Mouse (Mus musculus) forebrain, postnatal 0 days (tissue): ENCODE results near the gene Olfr1282. TPM values are rescaled to one million over a fixed set of nuclear protein-coding genes. Genes with fewer than 3 reads are reported as not detected.
"Not testable (repeated sequence)": the region's sequence is repeated elsewhere in the genome, so short reads cannot be mapped to it uniquely, and the experiment has no call there.

Experiments
- ATAC-seq: fragments of 200-750 bp; cut with Nextera tagmentation; 2 replicates; pipeline ENCODE4 v1.8.0; 2017; ENCODE audit warnings: mild to moderate bottlenecking, moderate library complexity
- DNase-seq: peaks from one replicate; pipeline ENCODE4 v3.0.0-alpha.2; 2015
- H3K27ac ChIP-seq: fragments of 300-500 bp; sonication (generic); 2 replicates; pipeline ENCODE4 v1.5.1; 2014; ENCODE audit warnings: low read depth, mild to moderate bottlenecking, antibody characterized with exemption, low read length, moderate library complexity, mixed read lengths
- H3K27me3 ChIP-seq: fragments of 300-500 bp; sonication (generic); 2 replicates; pipeline ENCODE4 v1.6.1; 2014; ENCODE audit warnings: mild to moderate bottlenecking, low read length, mixed read lengths; ENCODE audit not compliant: insufficient read depth
- H3K36me3 ChIP-seq: fragments of 300-500 bp; sonication (generic); 2 replicates; pipeline ENCODE4 v1.6.1; 2014; ENCODE audit warnings: mild to moderate bottlenecking, moderate library complexity; ENCODE audit not compliant: insufficient read depth
- H3K4me1 ChIP-seq: fragments of 300-500 bp; sonication (generic); 2 replicates; pipeline ENCODE4 v1.6.1; 2014; ENCODE audit warnings: antibody characterized with exemption; ENCODE audit not compliant: insufficient read depth
- H3K4me2 ChIP-seq: fragments of 300-500 bp; sonication (generic); 2 replicates; pipeline ENCODE4 v1.6.1; 2014; ENCODE audit warnings: low read depth, mild to moderate bottlenecking, moderate library complexity
- H3K4me3 ChIP-seq: fragments of 300-500 bp; sonication (generic); 2 replicates; pipeline ENCODE4 v1.5.1; 2014; ENCODE audit warnings: low read depth, low read length, mixed read lengths
- H3K9ac ChIP-seq: fragments of 300-500 bp; sonication (generic); 2 replicates; pipeline ENCODE4 v1.6.1; 2014; ENCODE audit warnings: mild to moderate bottlenecking
- H3K9me3 ChIP-seq: fragments of 300-500 bp; sonication (generic); 2 replicates; pipeline ENCODE4 v1.6.1; 2016; ENCODE audit warnings: low read length
- CTCF ChIP-seq: sonication (generic); IDR thresholded peaks from 2 replicates; pipeline ENCODE4 v1.5.1; 2016; ENCODE audit warnings: antibody characterized with exemption, control low read depth, low read depth
- WGBS: fragments of 180-500 bp; shearing (Covaris S2); extraction: QIAGEN DNeasy Blood & Tissue Kit; methylation state at CpG from one replicate; pipeline ENCODE4 v1.1.7; 2014; 5-methylcytosine and 5-hydroxymethylcytosine counted together
- polyA plus RNA-seq: library from polyadenylated mRNA; unstranded; fragments of >200 nt; fragmentation: Nextera tagmentation; extraction: Ambion mirVana; gene quantifications from 2 replicates; pipeline ENCODE4 v1.2.1, GENCODE M21; 2015
- total RNA-seq: library from RNA; depleted of rRNA; stranded (reverse); fragments of >200 nt; gene quantifications from 2 replicates; pipeline ENCODE4 v1.2.3, GENCODE M21; 2014; rRNA removed

Gene Olfr1282
- not detected in 2 replicates for total RNA-seq
- not detected in 2 replicates for polyA plus RNA-seq

DNA sequence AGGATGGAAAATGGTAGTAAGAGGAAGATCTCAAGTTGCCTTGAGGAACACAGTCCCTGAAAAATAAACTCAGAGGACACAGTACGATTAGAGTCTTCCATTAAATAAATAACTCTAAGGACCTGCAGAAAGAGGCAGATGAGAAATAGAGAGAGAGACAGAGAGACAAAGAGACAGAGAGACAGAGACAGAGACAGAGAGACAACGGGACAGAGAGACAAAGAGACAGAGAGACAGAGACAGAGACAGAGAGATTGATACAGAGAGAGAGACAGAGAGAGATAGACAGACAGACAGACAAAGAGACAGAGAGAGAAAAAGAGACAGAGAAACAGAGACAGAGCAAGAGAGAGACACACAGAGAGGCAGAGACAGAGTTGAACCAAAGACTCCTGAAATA lies at the start of gene Olfr1282:
Gene Olfr1282 (minus strand): TSS at position 101 of the 400 bp plus-strand sequence.
- ATAC-seq: no peak
- Histone ChIP-seq H3K4me3 (no peak within 1 kb of the TSS), H3K4me1 (no peaks in the 10 kb centered on the region), H3K27ac (no peak within 1 kb of the TSS), H3K4me2 (no peak within 1 kb of the TSS), H3K9ac (no peak within 1 kb of the TSS), H3K27me3 (no peaks in the 10 kb centered on the region), H3K36me3 (no peaks in the 10 kb centered on the region), H3K9me3 (no peaks in the 10 kb centered on the region)
- DNase-seq: no peak
- no peak for TF ChIP-seq CTCF
- WGBS: 79% methylated on average over 2 of the region's 2 CpGs

DNA sequence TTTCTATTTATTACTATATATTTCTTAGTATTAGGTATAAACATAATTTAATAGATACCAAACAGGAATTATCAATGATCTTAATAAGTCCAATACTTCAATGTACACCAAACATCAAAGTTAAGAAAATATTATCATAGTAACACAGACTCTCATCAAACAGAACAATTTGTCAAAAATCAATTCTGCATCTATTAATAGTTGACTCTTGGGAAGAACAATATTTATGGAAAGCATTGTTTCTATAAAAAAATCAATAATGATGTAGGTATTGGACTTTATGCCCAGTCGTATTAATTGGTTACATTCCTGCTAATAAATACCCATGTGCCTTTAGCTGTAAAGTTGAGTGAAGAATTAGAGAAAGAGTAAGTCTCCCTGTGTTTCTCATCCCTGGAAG lies 39.3 kb upstream of the Olfr1282 start, which contains the start of gene Olfr1284:
Gene Olfr1284 (plus strand): TSS at position 301 of the 400 bp plus-strand sequence.
- no peaks in the 10 kb centered on the region for H3K9me3 ChIP-seq
- no peak within 1 kb of the TSS for H3K4me3 ChIP-seq
- H3K27me3 ChIP-seq: no peaks in the 10 kb centered on the region
- DNase-seq (no peak), ATAC-seq (no peak)
- no peak within 1 kb of the TSS for H3K4me2 ChIP-seq
- H3K9ac ChIP-seq: no peak within 1 kb of the TSS
- 89% methylated on average over 1 of the region's 1 CpGs for WGBS
- no peaks in the 10 kb centered on the region for H3K4me1 ChIP-seq
- TF ChIP-seq CTCF: no peak
- H3K27ac ChIP-seq: no peak within 1 kb of the TSS
- H3K36me3 ChIP-seq: no peaks in the 10 kb centered on the region

DNA sequence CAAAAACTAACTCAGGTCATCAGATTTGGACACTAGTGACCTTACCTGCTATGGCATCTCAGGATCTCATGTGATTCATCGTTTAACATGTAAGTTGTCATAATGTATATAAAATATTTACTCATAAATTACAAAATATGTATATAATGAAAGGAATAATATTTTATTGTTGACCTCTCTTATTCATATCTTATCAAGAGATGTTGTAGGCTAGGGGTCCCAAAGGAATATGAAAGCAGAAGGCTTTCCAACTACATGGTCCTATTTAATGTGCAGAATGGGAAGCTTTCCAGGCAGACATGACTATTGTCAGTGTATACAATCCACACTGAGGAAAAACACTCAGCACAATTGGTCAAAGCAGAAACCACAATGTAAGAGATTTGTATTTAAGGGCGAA lies 30.6 kb upstream of the Olfr1282 start, which contains the start of gene Olfr1283:
Gene Olfr1283 (plus strand): TSS at position 301 of the 400 bp plus-strand sequence.
- no peak for DNase-seq
- Histone ChIP-seq H3K27ac (no peak within 1 kb of the TSS), H3K9ac (no peak within 1 kb of the TSS), H3K27me3 (no peaks in the 10 kb centered on the region), H3K4me1 (no peaks in the 10 kb centered on the region), H3K9me3 (no peaks in the 10 kb centered on the region), H3K4me2 (no peak within 1 kb of the TSS), H3K4me3 (no peak within 1 kb of the TSS), H3K36me3 (no peaks in the 10 kb centered on the region)
- TF ChIP-seq CTCF: no peak
- ATAC-seq: no peak
- WGBS: 72% methylated on average over 2 of the region's 2 CpGs

DNA sequence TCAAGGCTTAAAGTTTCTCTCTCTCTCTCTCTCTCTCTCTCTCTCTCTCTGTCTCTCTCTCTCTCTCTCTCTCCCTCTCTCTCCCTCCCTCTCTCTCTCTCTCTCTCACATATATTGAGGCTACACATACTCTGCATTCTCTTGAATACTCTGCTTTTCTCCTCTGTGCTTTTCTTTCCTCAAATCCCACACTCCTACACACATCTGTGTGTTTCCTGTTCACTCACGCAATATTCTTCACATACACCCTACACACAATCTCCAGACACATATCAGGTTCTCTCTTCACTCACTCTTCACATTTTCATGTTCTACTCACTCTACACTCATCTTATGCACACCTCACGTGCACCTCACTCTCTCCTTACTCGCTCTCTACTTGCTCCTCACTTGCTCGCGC lies 2.2 kb downstream of the Olfr1282 start:
- ATAC-seq, H3K4me2 ChIP-seq, DNase-seq, H3K27ac ChIP-seq, H3K4me1 ChIP-seq, H3K9ac ChIP-seq, H3K4me3 ChIP-seq, H3K36me3 ChIP-seq, H3K27me3 ChIP-seq, H3K9me3 ChIP-seq: not testable (repeated sequence)
- 91% methylated on average over 5 of the region's 5 CpGs for WGBS

DNA sequence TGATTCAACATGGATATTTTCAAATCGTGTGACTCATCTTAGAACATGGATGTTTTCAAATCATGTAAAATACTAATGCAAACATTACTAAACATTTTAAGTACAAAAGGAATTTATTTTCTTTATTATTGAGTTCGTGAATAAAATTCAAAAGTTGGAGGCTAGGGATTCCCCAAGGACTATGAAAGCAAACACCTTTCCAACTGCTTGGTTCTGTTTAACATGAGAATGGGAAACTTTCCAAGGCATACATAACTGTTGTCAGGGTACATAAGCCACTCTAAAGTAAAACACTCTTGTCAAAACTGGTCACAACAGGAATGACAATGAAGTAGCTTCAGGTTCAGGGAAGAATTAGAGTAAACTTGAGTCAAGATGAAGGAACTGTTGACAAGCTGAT lies 9.7 kb downstream of the Olfr1282 start, which contains the start of gene Olfr1281:
Gene Olfr1281 (plus strand): TSS at position 301 of the 400 bp plus-strand sequence.
- H3K4me2 ChIP-seq: no peak within 1 kb of the TSS
- H3K27ac ChIP-seq: no peak within 1 kb of the TSS
- DNase-seq (no peak), ATAC-seq (no peak)
- H3K36me3 ChIP-seq: no peaks in the 10 kb centered on the region
- H3K9ac ChIP-seq: no peak within 1 kb of the TSS
- no peak for TF ChIP-seq CTCF
- H3K4me1 ChIP-seq: no peaks in the 10 kb centered on the region
- no peaks in the 10 kb centered on the region for H3K27me3 ChIP-seq
- H3K4me3 ChIP-seq: no peak within 1 kb of the TSS
- H3K9me3 ChIP-seq: no peaks in the 10 kb centered on the region
- WGBS: 75% methylated on average over 2 of the region's 2 CpGs

- H3K9ac ChIP-seq: no peak within 1 kb of the TSS
- no peaks in the 10 kb centered on the region for H3K9me3 ChIP-seq
- no peaks in the 10 kb centered on the region for H3K4me1 ChIP-seq
- TF ChIP-seq CTCF: no peak
- no peaks in the 10 kb centered on the region for H3K27me3 ChIP-seq
- H3K4me2 ChIP-seq: no peak within 1 kb of the TSS
- no peak within 1 kb of the TSS for H3K4me3 ChIP-seq
- ATAC-seq: no peak
- no peak for DNase-seq
- no peak within 1 kb of the TSS for H3K27ac ChIP-seq
- H3K36me3 ChIP-seq: no peaks in the 10 kb centered on the region
These were observed 22.2 kb downstream of the Olfr1282 start, which contains the start of gene Olfr1280 for GRCm38 (mm10) chr2:111313717-111314116. Olfr1280 (plus strand) TSS chr2:111314017.

DNA sequence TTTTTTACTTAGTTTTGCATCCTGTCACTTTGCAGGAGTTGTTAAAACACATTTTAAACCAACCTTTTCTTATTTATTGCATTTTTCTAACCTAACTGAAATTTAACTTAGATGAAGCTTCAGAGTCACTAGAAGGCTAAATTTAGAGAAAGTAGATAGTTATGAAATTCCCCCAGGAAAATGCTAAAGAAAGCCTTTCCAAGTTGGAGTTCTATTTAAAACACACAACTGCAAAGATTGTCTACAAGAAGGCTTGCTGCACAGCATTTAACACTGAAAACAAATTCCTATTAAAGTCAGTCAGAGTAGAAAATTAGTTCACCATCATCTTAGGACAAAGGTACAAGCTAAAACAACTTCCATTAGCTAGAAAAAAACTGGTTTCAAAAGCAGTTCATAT lies 35.5 kb downstream of the Olfr1282 start, which contains the start of gene Olfr1279:
Gene Olfr1279 (plus strand): TSS at position 262 of the 400 bp plus-strand sequence.
- H3K36me3 ChIP-seq: no peaks in the 10 kb centered on the region
- no peak for TF ChIP-seq CTCF
- no peak within 1 kb of the TSS for H3K27ac ChIP-seq
- no peak within 1 kb of the TSS for H3K4me3 ChIP-seq
- no peaks in the 10 kb centered on the region for H3K27me3 ChIP-seq
- H3K9ac ChIP-seq: no peak within 1 kb of the TSS
- no peaks in the 10 kb centered on the region for H3K4me1 ChIP-seq
- ATAC-seq (no peak), DNase-seq (no peak)
- H3K9me3 ChIP-seq: no peaks in the 10 kb centered on the region
- H3K4me2 ChIP-seq: no peak within 1 kb of the TSS
